Mouse (Mus musculus): ENCODE data around the gene Kdelc2.

- TF ChIP-seq CTCF (IDR thresholded peaks at IDR 0.05; ENCODE audit: extremely low read depth, insufficient read depth, insufficient read length, insufficient replicate concordance) (no peak), POLR2A (IDR thresholded peaks at IDR 0.05; ENCODE audit: low read depth, low read length) (no peak)
These were observed 3.6 kb downstream of the Kdelc2 start for GRCm38 (mm10) chr9:53387431-53387830.

All from spleen, adult 2 months (tissue).